Mouse (Mus musculus): ENCODE measurements around the gene Gars. TPM values are rescaled to one million over a fixed set of nuclear protein-coding genes. Genes with fewer than 3 reads are reported as not detected.

Gene Gars
- polyA plus RNA-seq, 1 experiment from 2014 or later: 210 TPM

- Histone ChIP-seq H3K4me1 (replicated peaks; ENCODE audit: control insufficient read depth, insufficient read depth, low read length) (no peaks in the 10 kb centered on the region), H3K9me3 (ENCODE audit: control insufficient read depth, low read length) (no peaks in the 10 kb centered on the region), H3K27ac (ENCODE audit: low read depth, low read length) (no peak overlapping the region), H3K9ac (ENCODE audit: low read length) (no peak overlapping the region), H3K27me3 (ENCODE audit: control insufficient read depth, insufficient read depth, low read length) (no peaks in the 10 kb centered on the region), H3K4me3 (ENCODE audit: low read depth, low read length) (no peak overlapping the region), H3K4me2 (ENCODE audit: low read depth, low read length, severe bottlenecking) (no peak overlapping the region), H3K36me3 (ENCODE audit: control insufficient read depth, insufficient read depth, low read length) (peaks cover 6% of the 10 kb centered on the region; the same call in 1 of the 2 replicates)
- WGBS: 91% methylated on average over 9 of the region's 9 CpGs
- DNase-seq (ENCODE audit: low spot score) (no peak), ATAC-seq (replicated peaks; ENCODE audit: low FRiP score) (no peak)
Observed at GRCm38 (mm10) chr6:55063793-55064476, 26.1 kb downstream of the Gars start.

GRCm38 (mm10) chr6:55064477-55064827, 26.6 kb downstream of the Gars start:
- Histone ChIP-seq H3K4me2 (ENCODE audit: low read depth, low read length, severe bottlenecking) (no peak overlapping the region), H3K27me3 (ENCODE audit: control insufficient read depth, insufficient read depth, low read length) (no peaks in the 10 kb centered on the region), H3K4me1 (replicated peaks; ENCODE audit: control insufficient read depth, insufficient read depth, low read length) (no peaks in the 10 kb centered on the region), H3K4me3 (ENCODE audit: low read depth, low read length) (no peak overlapping the region), H3K27ac (ENCODE audit: low read depth, low read length) (no peak overlapping the region), H3K36me3 (ENCODE audit: control insufficient read depth, insufficient read depth, low read length) (peaks cover 6% of the 10 kb centered on the region; the same call in 1 of the 2 replicates), H3K9ac (ENCODE audit: low read length) (no peak overlapping the region), H3K9me3 (ENCODE audit: control insufficient read depth, low read length) (no peaks in the 10 kb centered on the region)
- no peak for ATAC-seq (replicated peaks; ENCODE audit: low FRiP score)
- DNase-seq (ENCODE audit: low spot score): no peak
- WGBS: 95% methylated on average over 7 of the region's 7 CpGs

- ATAC-seq (replicated peaks; ENCODE audit: low FRiP score) (no peak), DNase-seq (ENCODE audit: low spot score) (no peak)
- H3K27ac ChIP-seq (ENCODE audit: low read depth, low read length): no peak overlapping the region
- H3K9ac ChIP-seq (ENCODE audit: low read length): no peak overlapping the region
- H3K27me3 ChIP-seq (ENCODE audit: control insufficient read depth, insufficient read depth, low read length): no peaks in the 10 kb centered on the region
- H3K9me3 ChIP-seq (ENCODE audit: control insufficient read depth, low read length): no peaks in the 10 kb centered on the region
- no peak overlapping the region for H3K4me3 ChIP-seq (ENCODE audit: low read depth, low read length)
- H3K36me3 ChIP-seq (ENCODE audit: control insufficient read depth, insufficient read depth, low read length): peaks cover 6% of the 10 kb centered on the region; the same call in 1 of the 2 replicates
- no peaks in the 10 kb centered on the region for H3K4me1 ChIP-seq (replicated peaks; ENCODE audit: control insufficient read depth, insufficient read depth, low read length)
- no peak overlapping the region for H3K4me2 ChIP-seq (ENCODE audit: low read depth, low read length, severe bottlenecking)
- 91% methylated on average over 2 of the region's 2 CpGs for WGBS
Observed at GRCm38 (mm10) chr6:55065903-55066302, 28.1 kb downstream of the Gars start.

- Histone ChIP-seq H3K4me1 (replicated peaks; ENCODE audit: control insufficient read depth, insufficient read depth, low read length) (no peaks in the 10 kb centered on the region), H3K36me3 (ENCODE audit: control insufficient read depth, insufficient read depth, low read length) (peaks cover 6% of the 10 kb centered on the region; the same call in 1 of the 2 replicates), H3K4me3 (ENCODE audit: low read depth, low read length) (no peak overlapping the region), H3K27me3 (ENCODE audit: control insufficient read depth, insufficient read depth, low read length) (no peaks in the 10 kb centered on the region), H3K9ac (ENCODE audit: low read length) (no peak overlapping the region), H3K9me3 (ENCODE audit: control insufficient read depth, low read length) (no peaks in the 10 kb centered on the region), H3K4me2 (ENCODE audit: low read depth, low read length, severe bottlenecking) (no peak overlapping the region), H3K27ac (ENCODE audit: low read depth, low read length) (no peak overlapping the region)
- no peak for DNase-seq (ENCODE audit: low spot score)
- no peak for ATAC-seq (replicated peaks; ENCODE audit: low FRiP score)
- 93% methylated on average over 4 of the region's 4 CpGs for WGBS
Observed at GRCm38 (mm10) chr6:55076561-55077255, 38.9 kb downstream of the Gars start.

GRCm38 (mm10) chr6:55081379-55081778, 43.6 kb downstream of the Gars start:
- ATAC-seq (replicated peaks; ENCODE audit: low FRiP score): no peak
- Histone ChIP-seq H3K4me3 (ENCODE audit: low read depth, low read length) (no peak overlapping the region), H3K9me3 (ENCODE audit: control insufficient read depth, low read length) (no peaks in the 10 kb centered on the region), H3K27me3 (ENCODE audit: control insufficient read depth, insufficient read depth, low read length) (no peaks in the 10 kb centered on the region), H3K27ac (ENCODE audit: low read depth, low read length) (no peak overlapping the region), H3K9ac (ENCODE audit: low read length) (no peak overlapping the region), H3K36me3 (ENCODE audit: control insufficient read depth, insufficient read depth, low read length) (peaks cover 6% of the 10 kb centered on the region; the same call in 1 of the 2 replicates), H3K4me1 (replicated peaks; ENCODE audit: control insufficient read depth, insufficient read depth, low read length) (no peaks in the 10 kb centered on the region), H3K4me2 (ENCODE audit: low read depth, low read length, severe bottlenecking) (no peak overlapping the region)
- WGBS: 91% methylated on average over 3 of the region's 3 CpGs
- no peak for DNase-seq (ENCODE audit: low spot score)

GRCm38 (mm10) chr6:55082261-55083051, 44.6 kb downstream of the Gars start:
- H3K9me3 ChIP-seq (ENCODE audit: control insufficient read depth, low read length): no peaks in the 10 kb centered on the region
- H3K36me3 ChIP-seq (ENCODE audit: control insufficient read depth, insufficient read depth, low read length): peaks cover 4% of the 10 kb centered on the region; the same call in 1 of the 2 replicates
- H3K27me3 ChIP-seq (ENCODE audit: control insufficient read depth, insufficient read depth, low read length): no peaks in the 10 kb centered on the region
- no peak overlapping the region for H3K4me3 ChIP-seq (ENCODE audit: low read depth, low read length)
- H3K4me2 ChIP-seq (ENCODE audit: low read depth, low read length, severe bottlenecking): no peak overlapping the region
- H3K9ac ChIP-seq (ENCODE audit: low read length): no peak overlapping the region
- WGBS: 86% methylated on average over 7 of the region's 7 CpGs
- H3K4me1 ChIP-seq (replicated peaks; ENCODE audit: control insufficient read depth, insufficient read depth, low read length): no peaks in the 10 kb centered on the region
- DNase-seq (ENCODE audit: low spot score) (no peak), ATAC-seq (replicated peaks; ENCODE audit: low FRiP score) (no peak)
- H3K27ac ChIP-seq (ENCODE audit: low read depth, low read length): no peak overlapping the region

- Histone ChIP-seq H3K27ac (ENCODE audit: low read depth, low read length) (no peak overlapping the region), H3K36me3 (ENCODE audit: control insufficient read depth, insufficient read depth, low read length) (no peaks in the 10 kb centered on the region), H3K9me3 (ENCODE audit: control insufficient read depth, low read length) (no peaks in the 10 kb centered on the region), H3K4me1 (replicated peaks; ENCODE audit: control insufficient read depth, insufficient read depth, low read length) (no peaks in the 10 kb centered on the region), H3K4me2 (ENCODE audit: low read depth, low read length, severe bottlenecking) (no peak overlapping the region), H3K27me3 (ENCODE audit: control insufficient read depth, insufficient read depth, low read length) (no peaks in the 10 kb centered on the region), H3K4me3 (ENCODE audit: low read depth, low read length) (no peak overlapping the region), H3K9ac (ENCODE audit: low read length) (no peak overlapping the region)
- ATAC-seq (replicated peaks; ENCODE audit: low FRiP score) (no peak), DNase-seq (ENCODE audit: low spot score) (no peak)
- WGBS: 48% methylated on average over 4 of the region's 4 CpGs
Observed at GRCm38 (mm10) chr6:55087355-55087754, 49.5 kb downstream of the Gars start.

GRCm38 (mm10) chr6:55090639-55091038, 52.8 kb downstream of the Gars start:
- Histone ChIP-seq H3K27ac (ENCODE audit: low read depth, low read length) (no peak overlapping the region), H3K27me3 (ENCODE audit: control insufficient read depth, insufficient read depth, low read length) (no peaks in the 10 kb centered on the region), H3K9ac (ENCODE audit: low read length) (no peak overlapping the region), H3K36me3 (ENCODE audit: control insufficient read depth, insufficient read depth, low read length) (no peaks in the 10 kb centered on the region), H3K4me2 (ENCODE audit: low read depth, low read length, severe bottlenecking) (no peak overlapping the region), H3K9me3 (ENCODE audit: control insufficient read depth, low read length) (no peaks in the 10 kb centered on the region), H3K4me3 (ENCODE audit: low read depth, low read length) (no peak overlapping the region), H3K4me1 (replicated peaks; ENCODE audit: control insufficient read depth, insufficient read depth, low read length) (no peaks in the 10 kb centered on the region)
- 45% methylated on average over 4 of the region's 4 CpGs for WGBS
- no peak for ATAC-seq (replicated peaks; ENCODE audit: low FRiP score)
- DNase-seq (ENCODE audit: low spot score): no peak
